Mouse (Mus musculus) brain, adult 10 weeks (tissue): Measurements from ENCODE around the gene Ndufb7. TPM values are rescaled to one million over a fixed set of nuclear protein-coding genes. Genes with fewer than 3 reads are reported as not detected.

Source experiments
- polyA plus RNA-seq: library from polyadenylated mRNA; stranded (reverse); fragments of 350-450 nt; fragmentation: Illumina TruSeq; extraction: RNeasy Lipid Tissue Mini Kit (QIAGEN cat#74804); gene quantifications from one replicate; pipeline ENCODE4 v1.2.3, GENCODE M21; 2015; ENCODE audit warnings: low read depth, low replicate concordance

Ndufb7 gene
- polyA plus RNA-seq, result 307 TPM

DNA sequence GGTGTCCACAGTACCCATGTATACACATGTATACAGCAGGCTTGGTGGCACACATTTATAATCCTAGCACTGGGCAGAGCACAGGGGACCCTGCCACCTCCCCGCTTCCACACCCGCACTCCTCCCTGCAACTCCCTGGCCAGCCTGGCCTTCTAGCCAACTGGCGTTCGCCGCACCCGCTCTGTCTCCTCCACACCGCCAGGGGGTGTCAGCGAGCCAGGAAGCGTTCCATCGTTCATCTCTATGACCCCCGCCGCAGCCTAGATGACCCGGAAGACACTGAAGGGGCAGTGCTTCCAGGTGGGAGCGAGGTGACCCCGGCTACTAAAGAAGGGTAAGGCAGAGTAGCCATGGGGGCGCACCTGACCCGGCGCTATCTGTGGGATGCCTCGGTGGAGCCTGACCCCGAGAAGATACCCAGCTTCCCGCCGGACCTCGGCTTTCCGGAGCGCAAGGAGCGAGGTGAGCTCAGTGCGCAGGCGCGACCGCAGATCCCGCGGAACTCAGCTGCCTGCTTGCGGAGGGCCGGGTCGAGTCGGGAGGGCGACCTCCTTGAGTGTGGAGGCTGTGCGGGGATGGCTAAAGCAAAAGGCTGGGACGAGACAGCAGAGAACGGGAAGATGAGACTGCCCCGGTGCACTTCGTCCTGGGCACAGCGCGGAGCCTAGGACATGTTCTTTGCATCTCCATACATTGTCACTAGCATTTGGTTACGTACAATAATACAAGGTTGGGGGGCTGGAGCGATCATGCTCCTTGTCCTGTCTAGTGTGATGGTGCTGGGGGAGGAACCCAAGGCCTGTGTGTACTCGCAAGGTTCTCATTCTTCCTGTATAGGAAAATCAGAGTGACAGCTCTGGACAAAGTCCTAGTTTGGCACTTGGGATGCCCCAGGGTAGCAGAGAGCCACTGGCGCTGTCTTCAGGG is at the start of gene Ndufb7:
TSS of gene Ndufb7 (plus strand) at position 203 of the 927 bp plus-strand sequence.

DNA sequence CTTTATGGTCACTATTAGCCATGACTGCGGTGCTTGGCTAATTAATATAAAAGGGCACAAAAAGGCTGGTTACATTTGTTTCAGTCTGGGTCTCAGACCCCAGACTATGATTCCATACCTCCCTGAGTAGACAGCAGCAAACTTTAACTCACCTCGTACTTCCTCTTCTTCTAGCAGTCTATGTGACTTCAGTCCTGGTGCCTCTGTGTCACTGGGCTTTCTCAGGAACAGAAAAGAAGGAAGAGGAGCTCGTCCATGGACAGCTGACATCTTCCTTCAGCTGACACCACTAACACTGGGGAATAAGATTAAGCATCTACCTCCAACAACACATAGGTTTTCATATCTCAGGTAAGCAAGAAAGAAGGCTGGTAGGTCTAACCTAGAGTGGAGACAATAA is 30.7 kb upstream of the Ndufb7 start, which contains the start of gene Olfr370:
TSS of gene Olfr370 (plus strand) at position 45 of the 400 bp plus-strand sequence.

DNA sequence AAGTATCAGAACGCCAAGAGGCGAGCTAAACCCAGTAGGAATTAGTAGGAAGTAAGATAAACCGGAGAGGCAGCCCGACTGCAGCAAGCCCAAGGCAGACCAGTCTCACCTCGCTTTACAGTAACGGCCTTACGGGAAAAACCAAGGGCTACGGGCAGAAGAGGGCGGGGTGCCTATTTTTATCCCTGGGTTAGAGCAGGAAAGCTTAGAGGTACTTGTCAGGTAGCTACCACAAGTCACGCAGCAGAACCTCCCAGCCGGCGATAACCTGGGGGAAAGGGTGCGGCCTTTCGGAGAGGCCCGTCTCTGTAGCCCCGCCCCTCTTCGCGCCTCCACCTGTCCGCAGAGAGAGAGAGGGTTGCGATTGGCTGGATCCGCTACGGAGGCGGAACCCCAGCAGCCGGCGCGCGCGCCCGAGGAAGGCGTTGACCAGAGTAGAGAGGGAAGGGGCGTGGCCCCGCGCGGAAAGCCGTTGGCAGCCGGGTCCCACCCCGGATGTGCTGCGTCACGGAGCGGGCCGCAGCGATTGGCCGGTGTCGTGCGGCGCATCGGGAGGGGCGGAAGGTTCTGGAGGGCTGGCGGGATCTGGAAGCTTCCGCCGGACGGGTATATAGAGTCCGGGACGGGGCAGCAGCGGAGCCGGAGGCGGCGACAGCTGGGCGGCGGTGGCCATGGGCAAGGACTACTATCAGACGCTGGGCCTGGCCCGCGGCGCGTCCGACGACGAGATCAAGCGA is 41.4 kb downstream of the Ndufb7 start, which contains the start of the genes Tecr and Dnajb1:
TSS of gene Tecr (minus strand) at position 311 of the 737 bp plus-strand sequence.
TSS of gene Dnajb1 (plus strand) at position 533 of the 737 bp plus-strand sequence.

Other genes with a start within 250 kb of the Ndufb7 start
- gene Elmod2, start 234.2 kb upstream of the Ndufb7 start, polyA plus RNA-seq, result 12.6 TPM
- gene Mgat4d, start 218.2 kb upstream of the Ndufb7 start, polyA plus RNA-seq, result not detected
- gene Clgn, start 176.8 kb upstream of the Ndufb7 start, polyA plus RNA-seq, result 9.2 TPM
- gene Scoc, start 108.3 kb upstream of the Ndufb7 start, polyA plus RNA-seq, result 446 TPM
- not detected for gene Olfr370, start 30.9 kb upstream of the Ndufb7 start, polyA plus RNA-seq
- 635 TPM for gene Tecr, start 41.3 kb downstream of the Ndufb7 start, polyA plus RNA-seq
- 52.9 TPM for gene Dnajb1, start 41.5 kb downstream of the Ndufb7 start, polyA plus RNA-seq
- gene Gipc1, start 86.0 kb downstream of the Ndufb7 start, polyA plus RNA-seq, result 86.4 TPM
- 1.3 TPM for gene Ptger1, start 100.0 kb downstream of the Ndufb7 start, polyA plus RNA-seq
- gene Pkn1, start 132.5 kb downstream of the Ndufb7 start, polyA plus RNA-seq, result 31.6 TPM
- gene Ddx39, start 148.5 kb downstream of the Ndufb7 start, polyA plus RNA-seq, result 23.5 TPM
- 9.7 TPM for gene Adgre5, start 174.7 kb downstream of the Ndufb7 start, polyA plus RNA-seq